Mouse (Mus musculus): ENCODE data around the gene 2610318N02Rik. TPM values are rescaled to one million over a fixed set of nuclear protein-coding genes. Genes with fewer than 3 reads are reported as not detected.

2610318N02Rik gene
- polyA plus RNA-seq, 1 experiment from 2014 or later, result 56.8 TPM

- peak; percentile 84 for DNase-seq (ENCODE audit: low spot score)
- Histone ChIP-seq H3K4me2 (peak within 1 kb of the TSS; percentile 95), H3K9me3 (ENCODE audit: control insufficient read depth, low read length) (no peaks in the 10 kb centered on the region), H3K27me3 (replicated peaks; ENCODE audit: control insufficient read depth, insufficient read depth, low read length) (no peaks in the 10 kb centered on the region), H3K4me3 (ENCODE audit: low read depth, low read length) (peak within 1 kb of the TSS; percentile 76), H3K4me1 (replicated peaks; ENCODE audit: control insufficient read depth, insufficient read depth, low read length) (no peaks in the 10 kb centered on the region), H3K36me3 (ENCODE audit: control insufficient read depth, insufficient read depth, low read length) (no peaks in the 10 kb centered on the region), H3K9ac (ENCODE audit: low read depth, low read length) (peak within 1 kb of the TSS; percentile 67), H3K27ac (ENCODE audit: low read depth, low read length) (0 out of 2 replicates have a peak within 1 kb of the TSS, but pooled peaks have one; percentile 46)
- peak; percentile 80 for ATAC-seq (replicated peaks; ENCODE audit: low FRiP score)
- WGBS, result under 1% methylated on average over 76 of the region's 76 CpGs
Measured at GRCm38 (mm10) chr16:17069511-17070443, 55.2 kb downstream of the 2610318N02Rik start, which contains the start of gene Ypel1. Ypel1 (plus strand) TSS chr16:17069696.

- H3K4me1 ChIP-seq (replicated peaks; ENCODE audit: control insufficient read depth, insufficient read depth, low read length), result no peaks in the 10 kb centered on the region
- no peak for DNase-seq (ENCODE audit: low spot score)
- H3K4me3 ChIP-seq (ENCODE audit: low read depth, low read length), result no peak overlapping the region
- no peaks in the 10 kb centered on the region for H3K36me3 ChIP-seq (ENCODE audit: control insufficient read depth, insufficient read depth, low read length)
- H3K9me3 ChIP-seq (ENCODE audit: control insufficient read depth, low read length), result no peaks in the 10 kb centered on the region
- ATAC-seq (replicated peaks; ENCODE audit: low FRiP score), result no peak
- no peak overlapping the region for H3K4me2 ChIP-seq
- 54% methylated on average over 2 of the region's 2 CpGs for WGBS
- H3K9ac ChIP-seq (ENCODE audit: low read depth, low read length), result no peak overlapping the region
- H3K27ac ChIP-seq (ENCODE audit: low read depth, low read length), result no peak overlapping the region
- H3K27me3 ChIP-seq (replicated peaks; ENCODE audit: control insufficient read depth, insufficient read depth, low read length), result no peaks in the 10 kb centered on the region
Measured at GRCm38 (mm10) chr16:17067552-17067951, 57.4 kb downstream of the 2610318N02Rik start.

MicroRNAs encoded within 50 kb of the gene (microRNA counts, 519-probe panel; counts per million panel counts)
- microRNA mmu-miR-130b (6,865 counts per million, percentile 85 among the panel's probes with 10 or more counts), microRNA mmu-miR-301b (not detected)

Small RNAs within 50 kb of the gene (microRNA-seq; reads per million reads assigned to microRNA genes)
- 9,847 reads per million, percentile 93 among the genes with 10 or more reads in this experiment for gene Mir130b (ENCODE audit: borderline number of aligned reads)
- 176 reads per million, percentile 54 among the genes with 10 or more reads in this experiment for gene Mir301b (ENCODE audit: borderline number of aligned reads)

Other genes with a start within 250 kb of the 2610318N02Rik start
- 20.0 and 23.4 TPM in 2 replicates for gene Ppm1f, start 228.7 kb downstream of the 2610318N02Rik start, polyA plus RNA-seq (2014; fragmentation: Nextera tagmentation; extraction: Ambion mirVana)
- 177 and 190 TPM in 2 replicates for gene Mapk1, start 141.8 kb downstream of the 2610318N02Rik start, polyA plus RNA-seq (2014; fragmentation: Nextera tagmentation; extraction: Ambion mirVana)
- gene Ypel1, start 55.5 kb downstream of the 2610318N02Rik start, polyA plus RNA-seq (2014; fragmentation: Nextera tagmentation; extraction: Ambion mirVana), result 9.9 and 11.0 TPM in 2 replicates
- gene Ppil2, start 13.9 kb downstream of the 2610318N02Rik start, polyA plus RNA-seq (2014; fragmentation: Nextera tagmentation; extraction: Ambion mirVana), result 111 TPM in 2 replicates
- gene Sdf2l1, start 7.2 kb upstream of the 2610318N02Rik start, polyA plus RNA-seq (2014; fragmentation: Nextera tagmentation; extraction: Ambion mirVana), result 96.3 and 108 TPM in 2 replicates
- gene Ydjc, start 19.5 kb upstream of the 2610318N02Rik start, polyA plus RNA-seq (2014; fragmentation: Nextera tagmentation; extraction: Ambion mirVana), result 33.5 and 34.2 TPM in 2 replicates
- gene Ccdc116, start 22.1 kb upstream of the 2610318N02Rik start, polyA plus RNA-seq (2014; fragmentation: Nextera tagmentation; extraction: Ambion mirVana), result 1.7 and 2.4 TPM in 2 replicates
- 369 and 377 TPM in 2 replicates for gene Ube2l3, start 77.5 kb upstream of the 2610318N02Rik start, polyA plus RNA-seq (2014; fragmentation: Nextera tagmentation; extraction: Ambion mirVana)
- gene Rimbp3, start 83.4 kb upstream of the 2610318N02Rik start, polyA plus RNA-seq (2014; fragmentation: Nextera tagmentation; extraction: Ambion mirVana), result 0.18 and 0.45 TPM in 2 replicates
- gene Hic2, start 108.4 kb upstream of the 2610318N02Rik start, polyA plus RNA-seq (2014; fragmentation: Nextera tagmentation; extraction: Ambion mirVana), result 7.0 and 8.3 TPM in 2 replicates
- gene Tmem191c, start 150.9 kb upstream of the 2610318N02Rik start, polyA plus RNA-seq (2014; fragmentation: Nextera tagmentation; extraction: Ambion mirVana), result 5.0 and 7.7 TPM in 2 replicates
- gene Serpind1, start 206.2 kb upstream of the 2610318N02Rik start, polyA plus RNA-seq (2014; fragmentation: Nextera tagmentation; extraction: Ambion mirVana), result 110 and 128 TPM in 2 replicates